Mouse (Mus musculus): ENCODE data around the gene Slc30a7. TPM values are rescaled to one million over a fixed set of nuclear protein-coding genes. Genes with fewer than 3 reads are reported as not detected.

Gene Slc30a7
- total and polyA plus RNA-seq, 2 experiments from 2014 or later = 12.6 to 21.8 TPM

DNA sequence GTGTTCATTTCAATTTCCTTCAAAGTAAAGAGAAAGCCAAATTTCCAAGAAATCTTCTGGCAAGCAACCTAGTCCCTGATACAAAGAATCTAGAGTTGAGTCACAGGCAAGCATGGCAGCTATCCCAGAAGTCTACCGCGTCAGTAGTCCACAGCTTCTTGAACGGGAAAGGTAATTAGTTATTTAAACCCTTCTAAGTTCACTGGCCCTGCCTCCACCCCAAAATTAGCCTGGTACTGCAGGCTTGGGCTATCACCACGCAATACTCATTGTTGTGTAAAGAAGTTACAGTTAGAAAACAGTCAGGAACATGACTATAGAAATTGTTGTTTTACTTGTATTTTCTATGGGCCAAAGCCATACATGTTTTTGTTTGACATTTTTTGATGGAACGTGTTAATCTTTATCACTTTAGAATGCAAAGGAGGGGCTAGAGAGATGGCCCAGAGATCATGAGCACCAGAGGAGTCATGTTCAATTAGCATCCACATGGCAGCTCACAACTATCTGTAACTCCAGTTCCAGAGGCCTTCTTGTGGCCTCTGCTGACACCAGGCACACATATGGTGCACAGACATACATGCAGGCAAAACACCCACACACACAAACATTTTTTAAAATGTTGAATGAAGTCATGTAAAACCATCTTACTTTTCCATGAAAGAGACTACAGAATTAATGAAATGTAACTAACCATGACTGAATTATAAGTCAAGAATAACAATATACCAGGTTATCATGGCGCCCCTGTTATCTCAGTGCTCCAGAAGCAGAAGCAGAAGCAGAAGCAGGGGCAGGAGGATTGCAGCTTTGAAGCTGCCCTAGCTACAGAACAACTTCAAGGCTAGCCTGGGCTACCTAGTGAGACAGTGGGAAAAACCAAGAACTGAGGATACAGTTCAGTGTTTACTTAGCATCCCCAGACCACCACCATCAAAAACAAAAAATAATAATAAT lies 57.0 kb downstream of the Slc30a7 start:
- TF ChIP-seq CTCF (IDR thresholded peaks at IDR 0.05; ENCODE audit: low read depth) = no peak
- no peak for ATAC-seq
- Histone ChIP-seq H3K9ac (replicated peaks; ENCODE audit: low read length) (no peak overlapping the region), H3K4me3 (ENCODE audit: low read length) (no peak overlapping the region), H3K4me1 (ENCODE audit: insufficient read depth, low read length) (no peaks in the 10 kb centered on the region), H3K36me3 (ENCODE audit: insufficient read depth, low read length) (peaks cover 17% of the 10 kb centered on the region), H3K27ac (no peak overlapping the region), H3K27me3 (ENCODE audit: insufficient read depth, low read length) (no peaks in the 10 kb centered on the region), H3K9me3 (ENCODE audit: low read length) (no peaks in the 10 kb centered on the region), H3K4me2 (ENCODE audit: low read depth, low read length) (no peak overlapping the region)
- WGBS = 72% methylated on average over 6 of the region's 6 CpGs
- DNase-seq (ENCODE audit: low spot score) = no peak

DNA sequence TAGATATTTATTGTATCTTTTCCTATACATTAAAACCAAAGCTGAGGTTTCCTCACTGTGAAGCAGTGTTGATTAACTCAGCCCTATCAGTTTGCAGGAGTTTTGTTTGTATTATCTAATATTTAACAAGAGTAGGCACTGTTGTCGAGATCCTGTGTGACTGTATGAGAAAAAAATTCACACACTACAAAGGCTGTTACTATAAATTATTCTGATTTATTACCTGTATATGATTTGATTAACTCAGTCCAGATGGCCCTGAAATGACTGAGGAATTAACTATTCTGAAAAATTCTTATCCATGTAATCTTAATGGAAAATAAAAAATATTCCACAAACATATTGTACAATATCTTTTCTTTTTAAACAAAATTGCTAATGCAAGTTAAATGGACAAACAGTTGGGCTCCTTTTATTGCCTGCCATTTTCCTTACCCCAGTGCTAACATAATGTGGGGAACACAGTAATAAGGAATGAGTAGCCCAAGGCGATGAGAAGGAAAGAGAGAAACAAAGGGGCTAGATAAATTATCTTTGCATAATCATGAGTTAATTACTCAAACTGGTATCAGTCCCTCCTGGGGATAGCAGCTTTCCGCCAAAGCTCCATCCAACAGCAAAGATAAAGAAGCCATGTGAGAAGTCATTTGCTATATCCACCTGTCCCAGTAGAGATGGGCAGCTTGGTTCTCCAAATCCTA lies 57.8 kb downstream of the Slc30a7 start:
- peak; percentile 34 for DNase-seq (ENCODE audit: low spot score)
- Histone ChIP-seq H3K4me3 (ENCODE audit: low read length) (no peak overlapping the region), H3K36me3 (ENCODE audit: insufficient read depth, low read length) (peaks cover 17% of the 10 kb centered on the region), H3K4me1 (ENCODE audit: insufficient read depth, low read length) (no peaks in the 10 kb centered on the region), H3K9me3 (ENCODE audit: low read length) (no peaks in the 10 kb centered on the region), H3K27me3 (ENCODE audit: insufficient read depth, low read length) (no peaks in the 10 kb centered on the region), H3K9ac (replicated peaks; ENCODE audit: low read length) (no peak overlapping the region), H3K4me2 (ENCODE audit: low read depth, low read length) (no peak overlapping the region), H3K27ac (no peak overlapping the region)
- TF ChIP-seq CTCF (IDR thresholded peaks at IDR 0.05; ENCODE audit: low read depth) = no peak
- 49% methylated on average over 3 of the region's 3 CpGs for WGBS
- ATAC-seq = 0 out of 2 replicates have a peak, but pooled peaks have one; percentile 51

DNA sequence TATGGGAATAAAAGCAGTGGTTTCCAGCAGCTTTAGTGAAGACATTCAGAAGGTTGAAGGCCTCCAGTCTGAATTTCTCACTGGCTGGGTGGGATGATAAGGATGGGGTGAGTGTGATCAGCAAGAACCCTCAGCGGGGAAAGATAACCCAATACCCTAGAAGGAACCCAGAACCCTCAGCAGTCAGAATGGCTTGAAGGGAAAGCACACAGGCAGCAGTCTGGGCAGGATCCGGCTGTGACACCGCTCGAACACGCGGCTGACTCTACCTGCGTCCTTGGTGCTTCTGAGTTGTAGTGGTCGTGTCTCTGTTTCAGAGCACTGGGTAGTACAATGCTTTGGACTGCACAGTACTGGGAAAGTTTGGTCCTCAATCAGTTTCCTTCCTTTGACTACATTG lies 60.9 kb downstream of the Slc30a7 start:
- Histone ChIP-seq H3K9ac (replicated peaks; ENCODE audit: low read length) (no peak overlapping the region), H3K27me3 (ENCODE audit: insufficient read depth, low read length) (no peaks in the 10 kb centered on the region), H3K36me3 (ENCODE audit: insufficient read depth, low read length) (peaks cover 15% of the 10 kb centered on the region), H3K27ac (no peak overlapping the region), H3K4me2 (ENCODE audit: low read depth, low read length) (no peak overlapping the region), H3K4me3 (ENCODE audit: low read length) (no peak overlapping the region), H3K9me3 (ENCODE audit: low read length) (no peaks in the 10 kb centered on the region), H3K4me1 (ENCODE audit: insufficient read depth, low read length) (no peaks in the 10 kb centered on the region)
- TF ChIP-seq CTCF (IDR thresholded peaks at IDR 0.05; ENCODE audit: low read depth) = no peak
- no peak for DNase-seq (ENCODE audit: low spot score)
- ATAC-seq = no peak
- 96% methylated on average over 8 of the region's 8 CpGs for WGBS

DNA sequence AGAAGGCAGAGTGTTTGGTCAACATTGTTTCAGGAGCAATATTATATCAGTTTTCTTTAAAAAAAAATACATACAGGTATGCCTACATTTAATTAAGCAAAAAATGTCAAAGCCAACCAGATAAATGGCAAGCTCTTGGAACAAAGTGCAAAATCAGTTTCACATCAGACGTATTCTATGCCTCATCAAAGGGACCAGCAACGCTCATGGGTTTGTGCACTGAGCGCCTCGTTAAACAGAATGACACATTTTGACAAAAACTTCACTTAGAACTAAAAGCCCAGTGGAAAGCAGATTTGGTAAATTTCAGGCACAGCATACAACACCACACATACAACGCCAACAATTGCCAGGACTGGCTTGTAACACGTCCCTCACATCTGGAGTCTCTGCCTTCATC lies 62.8 kb downstream of the Slc30a7 start:
- no peaks in the 10 kb centered on the region for H3K9me3 ChIP-seq (ENCODE audit: low read length)
- H3K9ac ChIP-seq (replicated peaks; ENCODE audit: low read length) = no peak overlapping the region
- TF ChIP-seq CTCF (IDR thresholded peaks at IDR 0.05; ENCODE audit: low read depth) = no peak
- no peak overlapping the region for H3K4me3 ChIP-seq (ENCODE audit: low read length)
- no peak overlapping the region for H3K27ac ChIP-seq
- H3K4me2 ChIP-seq (ENCODE audit: low read depth, low read length) = no peak overlapping the region
- no peaks in the 10 kb centered on the region for H3K27me3 ChIP-seq (ENCODE audit: insufficient read depth, low read length)
- 87% methylated on average over 6 of the region's 6 CpGs for WGBS
- no peak for DNase-seq (ENCODE audit: low spot score)
- no peak for ATAC-seq
- peaks cover 12% of the 10 kb centered on the region for H3K36me3 ChIP-seq (ENCODE audit: insufficient read depth, low read length)
- H3K4me1 ChIP-seq (ENCODE audit: insufficient read depth, low read length) = no peaks in the 10 kb centered on the region

DNA sequence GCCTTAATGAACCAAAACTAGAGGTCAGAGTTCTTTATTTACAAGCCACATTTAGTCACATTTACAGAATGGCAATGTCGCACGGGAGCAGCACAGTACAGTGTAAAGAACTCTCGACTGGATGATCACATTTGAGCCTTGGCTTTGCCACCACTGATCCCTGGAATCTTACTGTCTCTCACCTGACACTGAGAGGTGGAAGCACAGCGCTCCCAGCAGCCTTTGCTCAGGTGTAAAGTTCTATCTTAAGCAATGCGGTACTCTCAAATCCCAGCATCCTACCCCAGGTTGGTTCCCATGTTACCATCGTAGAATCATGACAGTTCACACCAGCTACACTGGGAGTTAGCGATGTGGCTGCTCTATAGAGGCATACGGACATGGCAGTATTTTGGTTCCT lies 65.7 kb downstream of the Slc30a7 start:
- WGBS = 93% methylated on average over 8 of the region's 8 CpGs
- H3K27ac ChIP-seq = no peak overlapping the region
- DNase-seq (ENCODE audit: low spot score) = no peak

DNA sequence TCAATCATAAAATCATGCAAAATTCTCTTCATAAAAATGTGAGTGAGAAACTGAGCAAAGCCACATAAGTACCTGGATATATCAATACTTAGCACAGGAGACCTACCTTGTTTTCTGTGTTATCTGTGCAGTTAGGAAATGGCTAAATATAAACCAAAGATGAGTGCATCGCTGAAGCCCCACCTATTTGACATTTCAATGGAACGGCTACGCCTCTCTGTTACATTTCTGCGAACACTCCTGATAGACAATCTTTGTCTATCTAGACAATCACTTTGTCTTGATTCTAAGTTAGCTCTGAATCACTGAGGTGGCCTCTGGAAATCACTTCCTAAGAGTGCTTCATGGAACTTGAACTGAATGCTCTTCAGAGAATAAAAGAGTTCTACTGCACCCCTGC lies 66.7 kb downstream of the Slc30a7 start:
- Histone ChIP-seq H3K4me1 (ENCODE audit: insufficient read depth, low read length) (no peaks in the 10 kb centered on the region), H3K27ac (no peak overlapping the region), H3K4me3 (ENCODE audit: low read length) (no peak overlapping the region), H3K27me3 (ENCODE audit: insufficient read depth, low read length) (no peaks in the 10 kb centered on the region), H3K4me2 (ENCODE audit: low read depth, low read length) (no peak overlapping the region), H3K36me3 (ENCODE audit: insufficient read depth, low read length) (peaks cover 5% of the 10 kb centered on the region), H3K9me3 (ENCODE audit: low read length) (no peaks in the 10 kb centered on the region), H3K9ac (replicated peaks; ENCODE audit: low read length) (no peak overlapping the region)
- ATAC-seq (no peak), DNase-seq (ENCODE audit: low spot score) (no peak)
- no peak for TF ChIP-seq CTCF (IDR thresholded peaks at IDR 0.05; ENCODE audit: low read depth)
- WGBS = 88% methylated on average over 4 of the region's 4 CpGs

More for the DNA sequence above, 65.7 kb downstream of the Slc30a7 start:
- no peaks in the 10 kb centered on the region for H3K4me1 ChIP-seq (ENCODE audit: insufficient read depth, low read length)
- H3K9me3 ChIP-seq (ENCODE audit: low read length) = no peaks in the 10 kb centered on the region
- no peak overlapping the region for H3K4me3 ChIP-seq (ENCODE audit: low read length)
- no peaks in the 10 kb centered on the region for H3K27me3 ChIP-seq (ENCODE audit: insufficient read depth, low read length)
- ATAC-seq = no peak
- H3K4me2 ChIP-seq (ENCODE audit: low read depth, low read length) = no peak overlapping the region
- peaks cover 11% of the 10 kb centered on the region for H3K36me3 ChIP-seq (ENCODE audit: insufficient read depth, low read length)
- H3K9ac ChIP-seq (replicated peaks; ENCODE audit: low read length) = no peak overlapping the region
- no peak for TF ChIP-seq CTCF (IDR thresholded peaks at IDR 0.05; ENCODE audit: low read depth)
